Mouse (Mus musculus) midbrain, embryonic 15.5 days (tissue): ENCODE results near the gene Fam49a. TPM values are rescaled to one million over a fixed set of nuclear protein-coding genes. Genes with fewer than 3 reads are reported as not detected.
"Not testable (repeated sequence)": the region's sequence is repeated elsewhere in the genome, so short reads cannot be mapped to it uniquely, and the experiment has no call there.

ENCODE experiments used
- ATAC-seq: fragments of 200-750 bp; cut with Nextera tagmentation; replicated peaks from 2 replicates; pipeline ENCODE4 v1.8.0; 2017; ENCODE audit warnings: moderate TSS enrichment
- H3K27ac ChIP-seq: fragments of 300-500 bp; sonication (generic); 2 replicates; pipeline ENCODE4 v1.5.1; 2015; ENCODE audit warnings: mild to moderate bottlenecking, inconsistent platforms
- H3K27me3 ChIP-seq: fragments of 300-500 bp; sonication (generic); replicated peaks from 2 replicates; pipeline ENCODE4 v1.6.1; 2015; ENCODE audit warnings: inconsistent platforms
- H3K36me3 ChIP-seq: fragments of 300-500 bp; sonication (generic); replicated peaks from 2 replicates; pipeline ENCODE4 v1.6.1; 2015; ENCODE audit warnings: inconsistent platforms
- H3K4me1 ChIP-seq: fragments of 300-500 bp; sonication (generic); 2 replicates; pipeline ENCODE4 v1.6.1; 2015; ENCODE audit warnings: inconsistent platforms
- H3K4me2 ChIP-seq: fragments of 300-500 bp; sonication (generic); 2 replicates; pipeline ENCODE4 v1.6.1; 2015; ENCODE audit warnings: inconsistent platforms, mild to moderate bottlenecking, moderate library complexity
- H3K4me3 ChIP-seq: fragments of 300-500 bp; sonication (generic); 2 replicates; pipeline ENCODE4 v1.5.1; 2015; ENCODE audit warnings: mild to moderate bottlenecking, inconsistent platforms
- H3K9ac ChIP-seq: fragments of 300-500 bp; sonication (generic); 2 replicates; pipeline ENCODE4 v1.6.1; 2015; ENCODE audit warnings: mild to moderate bottlenecking, inconsistent platforms
- H3K9me3 ChIP-seq: fragments of 300-500 bp; sonication (generic); 2 replicates; pipeline ENCODE4 v1.6.1; 2016; ENCODE audit warnings: inconsistent platforms
- WGBS: fragments of 180-500 bp; shearing (Covaris S2); methylation state at CpG from one replicate; pipeline ENCODE4 v1.1.7; 2015; ENCODE audit warnings: mixed read lengths; 5-methylcytosine and 5-hydroxymethylcytosine counted together
- polyA plus RNA-seq: library from polyadenylated mRNA; unstranded; fragments of >200 nt; fragmentation: Nextera tagmentation; extraction: Ambion mirVana; gene quantifications from 2 replicates; pipeline ENCODE4 v1.2.1, GENCODE M21; 2015

The Fam49a gene
- polyA plus RNA-seq, 1 experiment from 2014 or later = 48.4 TPM

DNA sequence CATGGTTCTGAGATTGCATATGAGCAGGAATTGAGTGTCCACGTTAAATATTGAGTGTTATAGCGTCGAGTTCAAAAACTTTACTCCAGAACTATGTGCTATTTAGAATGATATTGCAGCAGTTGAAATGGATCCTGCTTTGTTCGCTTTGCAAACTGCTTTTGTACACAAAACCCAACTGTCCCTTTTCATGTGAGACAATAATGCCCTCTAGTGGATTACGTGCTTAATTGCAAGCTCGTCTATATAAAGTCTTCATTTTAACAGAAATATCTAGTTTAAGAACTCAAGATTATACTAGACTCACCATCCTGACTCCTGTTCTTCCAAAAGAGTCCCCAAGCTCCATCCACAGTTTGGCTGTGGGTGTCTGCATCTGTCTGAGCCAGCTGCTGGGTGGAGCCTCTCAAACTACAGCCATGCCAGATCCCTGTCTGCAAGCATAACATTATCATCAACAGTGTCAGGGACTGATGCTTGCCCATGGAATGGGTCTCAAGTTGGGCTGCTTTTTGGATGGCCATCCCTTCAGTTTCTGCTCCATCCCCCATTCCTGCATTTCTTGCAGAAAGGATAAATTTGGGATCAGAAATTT is 56.3 kb downstream of the Fam49a start:
- Histone ChIP-seq H3K4me1 (peaks cover 31% of the 10 kb centered on the region), H3K27me3 (no peaks in the 10 kb centered on the region), H3K4me3 (no peak overlapping the region), H3K9me3 (no peaks in the 10 kb centered on the region), H3K9ac (no peak overlapping the region), H3K4me2 (no peak overlapping the region), H3K27ac (0 out of 2 replicates have a peak overlapping the region, but pooled peaks have one; percentile 50), H3K36me3 (no peaks in the 10 kb centered on the region)
- ATAC-seq = no peak; the same call in 1 of the 2 replicates
- 4% methylated on average over 6 of the region's 6 CpGs for WGBS

DNA sequence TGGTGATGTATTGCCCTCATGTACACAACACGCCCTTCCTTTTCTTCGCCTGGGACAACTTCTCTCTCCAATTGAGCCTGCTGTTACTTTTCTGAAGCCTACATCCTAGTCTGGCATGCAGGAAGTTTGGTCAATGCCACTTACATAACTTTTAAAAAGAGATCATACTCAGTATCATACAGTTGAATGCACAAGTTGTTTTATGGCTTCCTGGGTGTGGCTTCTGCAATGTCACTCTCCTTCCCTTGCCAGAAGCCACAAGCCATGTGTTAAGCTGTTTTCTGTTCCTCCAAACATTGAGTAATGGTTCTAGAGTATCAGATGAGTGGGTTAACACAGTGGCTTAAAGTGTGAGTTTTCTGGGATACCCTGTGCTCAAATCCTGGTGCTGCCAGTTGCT is 58.8 kb downstream of the Fam49a start:
- H3K4me1 ChIP-seq = peaks cover 19% of the 10 kb centered on the region
- no peak overlapping the region for H3K27ac ChIP-seq
- no peaks in the 10 kb centered on the region for H3K36me3 ChIP-seq
- no peaks in the 10 kb centered on the region for H3K27me3 ChIP-seq
- no peak for ATAC-seq
- no peak overlapping the region for H3K9ac ChIP-seq
- no peaks in the 10 kb centered on the region for H3K9me3 ChIP-seq
- H3K4me3 ChIP-seq = no peak overlapping the region
- 86% methylated on average over 2 of the region's 2 CpGs for WGBS
- no peak overlapping the region for H3K4me2 ChIP-seq

DNA sequence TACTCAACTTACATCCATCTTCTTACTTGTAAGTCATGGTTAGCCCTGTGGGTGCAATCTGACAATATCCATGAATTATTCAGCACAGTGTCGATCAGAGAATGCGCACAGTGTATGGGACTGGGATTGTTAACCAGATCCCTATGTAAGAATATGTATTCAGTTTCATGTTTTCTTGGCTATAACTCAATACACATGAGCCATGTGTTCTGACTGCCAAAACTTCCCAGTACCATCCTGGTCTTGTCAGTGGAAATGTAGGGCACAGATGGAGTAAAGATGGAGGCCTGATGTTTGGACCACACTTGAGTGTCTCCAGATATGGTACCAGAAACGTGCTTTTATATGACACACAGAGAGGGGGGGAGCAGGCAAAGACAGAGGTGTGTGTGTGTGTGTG is 59.2 kb downstream of the Fam49a start:
- Histone ChIP-seq H3K9me3 (no peaks in the 10 kb centered on the region), H3K4me3 (no peak overlapping the region), H3K4me2 (no peak overlapping the region), H3K4me1 (peaks cover 19% of the 10 kb centered on the region), H3K9ac (no peak overlapping the region), H3K27ac (no peak overlapping the region), H3K36me3 (no peaks in the 10 kb centered on the region), H3K27me3 (no peaks in the 10 kb centered on the region)
- WGBS = 80% methylated on average over 3 of the region's 3 CpGs
- ATAC-seq = no peak

DNA sequence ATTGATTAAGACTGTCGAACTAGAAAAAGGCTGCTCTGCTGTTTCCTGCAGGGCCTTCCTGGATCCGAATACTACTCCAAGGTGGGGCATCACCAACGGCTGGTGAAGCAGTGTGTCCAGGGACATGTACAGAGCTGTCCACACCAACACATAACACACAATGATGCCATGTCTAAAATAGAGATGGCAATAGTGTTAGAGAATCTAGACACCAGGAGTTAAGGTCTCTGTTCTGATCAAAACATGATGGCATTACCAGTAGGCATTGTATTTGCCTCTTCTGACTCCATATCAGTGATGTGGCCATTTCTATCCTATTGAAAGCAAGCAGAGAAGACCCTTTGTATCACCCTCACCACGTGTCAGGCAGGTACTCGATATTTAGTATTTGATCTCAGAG is 61.1 kb downstream of the Fam49a start:
- Histone ChIP-seq H3K4me3 (no peak overlapping the region), H3K27ac (no peak overlapping the region), H3K9me3 (no peaks in the 10 kb centered on the region), H3K4me1 (0 out of 2 replicates have a peak, but pooled peaks cover 4% of the 10 kb centered on the region), H3K9ac (no peak overlapping the region), H3K27me3 (no peaks in the 10 kb centered on the region), H3K36me3 (no peaks in the 10 kb centered on the region), H3K4me2 (no peak overlapping the region)
- 77% methylated on average over 5 of the region's 5 CpGs for WGBS
- ATAC-seq = peak; percentile 0; the same call in 1 of the 2 replicates

DNA sequence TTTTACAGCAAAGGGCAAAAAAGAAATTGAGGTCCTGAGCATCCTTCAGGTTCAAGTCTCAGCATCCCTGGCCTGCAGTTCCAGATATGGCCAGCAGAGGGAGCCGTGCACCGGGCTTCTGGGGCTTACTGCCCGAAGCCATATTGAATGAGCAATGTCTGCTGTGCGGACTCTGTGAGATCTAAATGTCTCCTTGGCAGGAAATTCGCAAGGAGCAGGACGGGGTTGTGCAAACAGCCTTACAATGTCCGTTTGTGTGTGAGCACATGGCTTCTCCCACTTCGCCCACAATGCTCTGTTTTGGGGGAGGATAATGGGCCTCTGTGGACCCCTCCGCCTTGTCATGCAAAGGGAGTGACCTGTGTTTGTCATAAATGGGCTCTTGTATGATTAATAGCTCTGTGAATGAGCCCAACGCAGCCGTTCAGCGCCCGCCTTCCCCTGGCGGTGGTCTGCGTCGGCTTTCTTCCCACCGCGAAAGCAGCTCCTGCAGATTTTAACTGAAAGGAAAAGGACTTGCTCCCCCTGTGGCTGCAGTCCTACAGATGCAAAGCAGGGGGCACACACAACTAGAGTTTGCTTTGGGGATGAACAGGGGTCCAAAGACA is 61.8 kb downstream of the Fam49a start:
- Histone ChIP-seq H3K9me3 (no peaks in the 10 kb centered on the region), H3K4me1 (0 out of 2 replicates have a peak, but pooled peaks cover 4% of the 10 kb centered on the region), H3K36me3 (no peaks in the 10 kb centered on the region), H3K9ac (peak overlapping the region; percentile 54), H3K4me3 (peak overlapping the region; percentile 38), H3K4me2 (peak overlapping the region; percentile 75), H3K27me3 (no peaks in the 10 kb centered on the region), H3K27ac (peak overlapping the region; percentile 96)
- peak; percentile 94 for ATAC-seq
- WGBS = 10% methylated on average over 18 of the region's 18 CpGs

DNA sequence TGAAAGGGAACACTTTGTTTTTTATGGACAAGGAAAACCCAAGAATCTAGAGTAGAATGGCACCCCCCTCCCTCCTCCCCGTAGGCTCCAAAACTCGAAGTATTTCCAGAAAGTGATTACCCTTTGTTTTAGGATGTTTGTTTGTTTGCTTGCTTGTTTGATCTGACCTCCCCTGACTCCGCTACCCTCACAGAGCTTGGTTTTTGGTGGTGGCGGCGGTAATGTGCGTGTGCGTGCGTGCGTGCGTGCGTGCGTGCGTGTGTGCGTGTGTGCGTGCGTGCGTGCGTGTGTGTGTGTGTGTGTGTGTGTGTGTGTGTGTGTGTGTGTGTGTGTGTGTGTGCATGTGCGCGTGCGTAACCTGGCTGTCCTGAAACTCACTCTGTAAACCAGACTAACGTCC is 62.3 kb downstream of the Fam49a start:
- Histone ChIP-seq H3K4me2 (peak overlapping the region; percentile 75), H3K9ac (peak overlapping the region; percentile 54; the same call in 1 of the 2 replicates), H3K27ac (peak overlapping the region; percentile 96), H3K4me3 (peak overlapping the region; percentile 38; the same call in 1 of the 2 replicates)
- 86% methylated on average over 22 of the region's 22 CpGs for WGBS
- not testable (repeated sequence) for H3K36me3 ChIP-seq, H3K9me3 ChIP-seq, H3K27me3 ChIP-seq, ATAC-seq, H3K4me1 ChIP-seq

DNA sequence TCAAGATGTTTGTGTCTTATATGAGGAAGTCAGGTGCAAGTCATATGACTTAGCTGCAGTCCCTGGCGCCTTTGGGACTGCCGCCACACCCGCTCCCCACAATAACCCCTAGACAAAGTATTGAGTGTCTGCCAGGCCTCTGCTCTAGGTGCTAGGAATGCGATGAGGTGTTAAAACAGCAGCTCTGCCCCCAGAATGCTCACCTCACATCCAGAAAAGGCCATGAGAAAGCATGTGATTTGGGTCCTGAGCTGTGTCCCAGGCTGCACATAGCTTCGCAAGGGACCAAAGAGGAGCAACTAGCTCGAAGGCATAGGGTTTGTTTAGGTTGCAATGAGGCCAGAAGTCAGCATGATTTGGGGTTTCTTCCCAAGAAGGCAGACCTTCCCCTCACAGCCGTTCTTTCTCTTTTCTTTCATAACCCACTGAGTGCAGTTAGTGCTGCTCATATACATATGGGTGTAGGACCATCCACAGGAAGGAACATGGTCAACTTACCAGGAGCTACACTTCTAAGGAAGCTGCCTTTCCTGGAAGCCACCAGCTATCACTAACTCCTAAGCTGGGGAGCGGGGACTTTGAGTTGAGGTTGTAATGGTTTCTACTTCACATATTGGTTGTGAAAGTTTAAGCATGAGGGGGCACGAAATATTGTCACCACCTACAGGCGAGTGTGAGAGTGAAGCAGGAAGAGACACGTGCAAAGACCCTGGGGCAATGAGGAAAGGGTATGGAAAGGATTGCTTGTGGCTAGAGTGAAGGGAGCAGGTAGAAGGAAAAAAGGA is 71.8 kb downstream of the Fam49a start:
- Histone ChIP-seq H3K9ac (no peak overlapping the region), H3K4me3 (no peak overlapping the region), H3K27ac (no peak overlapping the region), H3K27me3 (no peaks in the 10 kb centered on the region), H3K9me3 (no peaks in the 10 kb centered on the region), H3K36me3 (no peaks in the 10 kb centered on the region), H3K4me1 (no peaks in the 10 kb centered on the region), H3K4me2 (no peak overlapping the region)
- 91% methylated on average over 11 of the region's 11 CpGs for WGBS
- no peak for ATAC-seq

DNA sequence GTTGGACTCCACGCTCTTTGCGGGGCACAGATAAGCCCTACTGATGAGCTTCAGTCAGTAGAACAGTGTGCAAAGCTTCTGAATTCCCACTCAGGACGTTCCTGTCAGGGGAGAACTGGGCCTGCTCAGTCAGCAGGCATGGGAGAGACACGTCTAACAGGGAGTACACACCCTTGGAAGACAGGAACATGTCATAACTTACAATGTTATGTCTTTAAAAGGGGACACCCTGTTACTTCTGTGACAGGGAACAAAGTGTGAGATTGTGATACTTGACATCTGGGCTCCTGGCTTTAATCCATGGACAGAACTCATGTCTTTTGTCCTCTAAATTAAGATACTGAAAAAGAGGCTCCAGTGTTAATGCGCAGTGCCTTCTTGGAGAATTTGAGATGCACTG is 72.5 kb downstream of the Fam49a start:
- Histone ChIP-seq H3K4me2 (no peak overlapping the region), H3K4me3 (no peak overlapping the region), H3K4me1 (no peaks in the 10 kb centered on the region), H3K9me3 (no peaks in the 10 kb centered on the region), H3K36me3 (no peaks in the 10 kb centered on the region), H3K27ac (no peak overlapping the region), H3K9ac (no peak overlapping the region), H3K27me3 (no peaks in the 10 kb centered on the region)
- ATAC-seq = no peak
- WGBS = 87% methylated on average over 5 of the region's 5 CpGs

DNA sequence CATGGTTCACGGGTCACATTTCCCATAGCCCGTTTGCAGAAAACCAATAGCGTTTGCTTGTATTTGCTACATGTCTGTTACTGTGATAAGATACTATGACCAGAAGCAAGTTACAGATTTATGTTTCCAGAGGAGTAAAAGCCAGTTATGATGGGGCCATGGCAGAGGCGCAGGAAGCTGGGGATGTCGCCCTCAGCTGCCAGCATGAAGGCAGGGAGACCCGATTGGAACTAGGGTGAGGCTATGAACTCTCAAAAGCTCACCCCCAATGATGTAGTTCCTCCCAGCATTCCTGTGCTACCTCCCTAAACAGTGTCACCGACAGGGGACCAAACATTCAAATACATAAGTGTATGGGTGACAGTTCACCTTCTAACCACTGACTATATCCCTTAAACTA is 73.6 kb downstream of the Fam49a start:
- Histone ChIP-seq H3K9me3 (no peaks in the 10 kb centered on the region), H3K36me3 (no peaks in the 10 kb centered on the region), H3K27ac (no peak overlapping the region), H3K4me2 (no peak overlapping the region), H3K27me3 (no peaks in the 10 kb centered on the region), H3K9ac (no peak overlapping the region), H3K4me1 (no peaks in the 10 kb centered on the region), H3K4me3 (no peak overlapping the region)
- ATAC-seq = no peak
- WGBS = 97% methylated on average over 7 of the region's 7 CpGs

DNA sequence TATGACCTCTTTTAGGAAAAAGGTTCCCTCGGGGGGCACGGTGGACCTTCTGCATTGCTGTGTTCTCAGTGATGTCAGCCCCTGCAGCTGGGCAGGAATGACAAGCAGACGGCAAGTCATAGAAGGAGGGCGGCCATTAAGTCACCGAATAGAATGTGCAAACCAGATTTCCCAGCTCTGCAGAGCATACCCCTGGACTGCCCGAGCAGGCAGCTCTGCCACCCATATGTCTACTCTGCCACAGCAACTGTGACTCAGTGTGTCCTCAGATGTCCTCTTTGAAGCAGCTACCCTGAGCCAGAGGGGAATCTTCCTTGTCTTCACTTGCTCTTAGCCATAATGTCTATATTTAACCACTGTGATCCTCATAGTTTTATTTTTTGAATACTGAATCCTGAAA is 75.4 kb downstream of the Fam49a start:
- no peak overlapping the region for H3K27ac ChIP-seq
- no peaks in the 10 kb centered on the region for H3K9me3 ChIP-seq
- no peak overlapping the region for H3K9ac ChIP-seq
- H3K27me3 ChIP-seq = no peaks in the 10 kb centered on the region
- ATAC-seq = no peak
- H3K36me3 ChIP-seq = no peaks in the 10 kb centered on the region
- H3K4me2 ChIP-seq = no peak overlapping the region
- H3K4me1 ChIP-seq = no peaks in the 10 kb centered on the region
- no peak overlapping the region for H3K4me3 ChIP-seq
- 92% methylated on average over 6 of the region's 6 CpGs for WGBS

DNA sequence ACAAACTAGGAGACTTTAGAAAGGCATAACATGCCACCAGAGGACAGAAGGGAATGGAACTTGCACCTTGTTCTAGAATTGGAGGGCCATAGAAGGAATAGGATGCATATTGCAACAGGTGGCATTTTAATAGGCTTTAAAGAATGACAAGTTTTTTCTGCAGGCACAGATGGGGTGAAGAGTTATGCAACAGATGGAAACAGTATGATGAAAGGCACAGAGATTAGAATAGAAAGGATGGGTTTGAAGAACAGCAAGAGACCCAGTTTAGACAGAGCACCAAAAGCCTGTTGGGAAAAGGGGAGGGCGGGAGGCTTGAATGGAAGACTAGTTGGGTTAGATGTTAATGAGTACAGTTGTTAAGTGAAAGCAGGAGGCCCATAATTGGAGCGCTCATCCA is 81.4 kb downstream of the Fam49a start:
- Histone ChIP-seq H3K36me3 (no peaks in the 10 kb centered on the region), H3K9ac (no peak overlapping the region), H3K4me1 (no peaks in the 10 kb centered on the region), H3K27ac (no peak overlapping the region), H3K4me2 (no peak overlapping the region), H3K9me3 (no peaks in the 10 kb centered on the region), H3K27me3 (no peaks in the 10 kb centered on the region), H3K4me3 (no peak overlapping the region)
- 86% methylated on average over 2 of the region's 2 CpGs for WGBS
- ATAC-seq = no peak

DNA sequence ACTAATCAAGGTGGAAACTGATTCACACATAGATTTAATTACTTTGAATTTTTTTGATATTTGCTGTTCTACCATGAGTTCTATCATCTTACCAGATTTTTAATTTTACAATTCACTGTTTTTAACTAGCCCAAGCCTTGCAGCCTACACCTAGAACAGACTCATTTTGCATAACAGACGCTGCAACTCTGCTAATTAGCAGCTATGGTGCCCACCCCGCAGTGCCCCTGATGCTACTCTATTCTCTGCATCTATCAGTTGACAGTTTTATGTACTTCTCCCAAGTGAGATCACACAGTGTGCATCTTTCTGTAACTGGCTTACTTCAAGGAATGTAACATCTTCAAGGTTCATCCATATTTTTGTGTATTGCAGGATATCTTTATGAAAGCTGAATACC is 86.7 kb downstream of the Fam49a start:
- Histone ChIP-seq H3K9ac (no peak overlapping the region), H3K27ac (no peak overlapping the region), H3K4me2 (no peak overlapping the region), H3K9me3 (no peaks in the 10 kb centered on the region), H3K4me1 (no peaks in the 10 kb centered on the region), H3K27me3 (no peaks in the 10 kb centered on the region), H3K4me3 (no peak overlapping the region), H3K36me3 (no peaks in the 10 kb centered on the region)
- 77% methylated on average over 2 of the region's 2 CpGs for WGBS
- no peak for ATAC-seq
